Mouse (Mus musculus): ENCODE measurements around the gene Zfp72. TPM values are rescaled to one million over a fixed set of nuclear protein-coding genes. Genes with fewer than 3 reads are reported as not detected.

Zfp72 gene
- polyA plus RNA-seq (2014; fragmentation: Nextera tagmentation; extraction: Ambion mirVana) = 5.8 and 6.8 TPM in 2 replicates

- H3K36me3 ChIP-seq (ENCODE audit: control insufficient read depth, insufficient read depth, low read length) = no peaks in the 10 kb centered on the region
- WGBS = under 1% methylated on average over 14 of the region's 14 CpGs
- no peaks in the 10 kb centered on the region for H3K27me3 ChIP-seq (replicated peaks; ENCODE audit: control insufficient read depth, insufficient read depth, low read length)
- peak within 1 kb of the TSS; percentile 76 for H3K4me3 ChIP-seq (ENCODE audit: low read depth, low read length)
- H3K4me1 ChIP-seq (ENCODE audit: control insufficient read depth, insufficient read depth, low read length) = peaks cover 10% of the 10 kb centered on the region
- no peaks in the 10 kb centered on the region for H3K9me3 ChIP-seq (ENCODE audit: control insufficient read depth, low read length)
- peak; percentile 92 for DNase-seq (ENCODE audit: low spot score)
- ATAC-seq (ENCODE audit: low read depth) = peak; percentile 93
- H3K4me2 ChIP-seq (ENCODE audit: low read depth, low read length) = peak within 1 kb of the TSS; percentile 72
- peak within 1 kb of the TSS; percentile 71 for H3K9ac ChIP-seq (ENCODE audit: low read depth, low read length)
- H3K27ac ChIP-seq (replicated peaks; ENCODE audit: low read depth, low read length) = peak within 1 kb of the TSS; percentile 21; the same call in 1 of the 2 replicates
Observed at GRCm38 (mm10) chr13:74390371-74390990, at the start of gene Zfp72. Zfp72 (minus strand) TSS chr13:74390836.

- Histone ChIP-seq H3K9me3 (ENCODE audit: control insufficient read depth, low read length) (peaks cover 67% of the 10 kb centered on the region), H3K9ac (ENCODE audit: low read depth, low read length) (no peak overlapping the region), H3K27ac (replicated peaks; ENCODE audit: low read depth, low read length) (no peak overlapping the region), H3K4me1 (ENCODE audit: control insufficient read depth, insufficient read depth, low read length) (no peaks in the 10 kb centered on the region), H3K36me3 (ENCODE audit: control insufficient read depth, insufficient read depth, low read length) (peaks cover 29% of the 10 kb centered on the region), H3K4me3 (ENCODE audit: low read depth, low read length) (no peak overlapping the region), H3K4me2 (ENCODE audit: low read depth, low read length) (no peak overlapping the region), H3K27me3 (replicated peaks; ENCODE audit: control insufficient read depth, insufficient read depth, low read length) (no peaks in the 10 kb centered on the region)
- ATAC-seq (ENCODE audit: low read depth) (no peak), DNase-seq (ENCODE audit: low spot score) (no peak)
- 24% methylated on average over 19 of the region's 19 CpGs for WGBS
Observed at GRCm38 (mm10) chr13:74439895-74440294, 49.3 kb upstream of the Zfp72 start.

GRCm38 (mm10) chr13:74399298-74399839, 8.7 kb upstream of the Zfp72 start, which contains the start of gene Ftl1-ps1:
Ftl1-ps1 (plus strand) TSS chr13:74399694.
- H3K36me3 ChIP-seq (ENCODE audit: control insufficient read depth, insufficient read depth, low read length) = no peaks in the 10 kb centered on the region
- H3K4me1 ChIP-seq (ENCODE audit: control insufficient read depth, insufficient read depth, low read length) = no peaks in the 10 kb centered on the region
- H3K9ac ChIP-seq (ENCODE audit: low read depth, low read length) = no peak within 1 kb of the TSS
- peak; percentile 5 for DNase-seq (ENCODE audit: low spot score)
- H3K4me3 ChIP-seq (ENCODE audit: low read depth, low read length) = no peak within 1 kb of the TSS
- H3K4me2 ChIP-seq (ENCODE audit: low read depth, low read length) = peak within 1 kb of the TSS; percentile 28; the same call in 1 of the 2 replicates
- ATAC-seq (ENCODE audit: low read depth) = no peak
- no peak within 1 kb of the TSS for H3K27ac ChIP-seq (replicated peaks; ENCODE audit: low read depth, low read length)
- 11% methylated on average over 11 of the region's 11 CpGs for WGBS
- H3K27me3 ChIP-seq (replicated peaks; ENCODE audit: control insufficient read depth, insufficient read depth, low read length) = no peaks in the 10 kb centered on the region
- H3K9me3 ChIP-seq (ENCODE audit: control insufficient read depth, low read length) = no peaks in the 10 kb centered on the region

GRCm38 (mm10) chr13:74391156-74391555, 520 bp upstream of the Zfp72 start:
- Histone ChIP-seq H3K4me1 (ENCODE audit: control insufficient read depth, insufficient read depth, low read length) (peaks cover 10% of the 10 kb centered on the region), H3K4me2 (ENCODE audit: low read depth, low read length) (no peak overlapping the region), H3K27me3 (replicated peaks; ENCODE audit: control insufficient read depth, insufficient read depth, low read length) (no peaks in the 10 kb centered on the region), H3K9ac (ENCODE audit: low read depth, low read length) (no peak overlapping the region), H3K36me3 (ENCODE audit: control insufficient read depth, insufficient read depth, low read length) (no peaks in the 10 kb centered on the region), H3K4me3 (ENCODE audit: low read depth, low read length) (no peak overlapping the region), H3K9me3 (ENCODE audit: control insufficient read depth, low read length) (no peaks in the 10 kb centered on the region), H3K27ac (replicated peaks; ENCODE audit: low read depth, low read length) (no peak overlapping the region)
- ATAC-seq (ENCODE audit: low read depth) (no peak), DNase-seq (ENCODE audit: low spot score) (no peak)
- 78% methylated on average over 2 of the region's 2 CpGs for WGBS

GRCm38 (mm10) chr13:74389730-74390129, 906 bp downstream of the Zfp72 start:
- H3K27me3 ChIP-seq (replicated peaks; ENCODE audit: control insufficient read depth, insufficient read depth, low read length) = no peaks in the 10 kb centered on the region
- no peaks in the 10 kb centered on the region for H3K9me3 ChIP-seq (ENCODE audit: control insufficient read depth, low read length)
- no peak for ATAC-seq (ENCODE audit: low read depth)
- no peak overlapping the region for H3K27ac ChIP-seq (replicated peaks; ENCODE audit: low read depth, low read length)
- H3K36me3 ChIP-seq (ENCODE audit: control insufficient read depth, insufficient read depth, low read length) = no peaks in the 10 kb centered on the region
- WGBS = 62% methylated on average over 6 of the region's 6 CpGs
- peak overlapping the region; percentile 76 for H3K4me3 ChIP-seq (ENCODE audit: low read depth, low read length)
- peak overlapping the region; percentile 72 for H3K4me2 ChIP-seq (ENCODE audit: low read depth, low read length)
- peaks cover 10% of the 10 kb centered on the region for H3K4me1 ChIP-seq (ENCODE audit: control insufficient read depth, insufficient read depth, low read length)
- DNase-seq (ENCODE audit: low spot score) = no peak
- H3K9ac ChIP-seq (ENCODE audit: low read depth, low read length) = no peak overlapping the region; the same call in 1 of the 2 replicates

GRCm38 (mm10) chr13:74382289-74382688, 8.3 kb downstream of the Zfp72 start:
- H3K9me3 ChIP-seq (ENCODE audit: control insufficient read depth, low read length) = no peaks in the 10 kb centered on the region
- H3K4me3 ChIP-seq (ENCODE audit: low read depth, low read length) = no peak overlapping the region
- DNase-seq (ENCODE audit: low spot score) = no peak
- ATAC-seq (ENCODE audit: low read depth) = no peak
- H3K4me1 ChIP-seq (ENCODE audit: control insufficient read depth, insufficient read depth, low read length) = no peaks in the 10 kb centered on the region
- 46% methylated on average over 3 of the region's 3 CpGs for WGBS
- no peak overlapping the region for H3K9ac ChIP-seq (ENCODE audit: low read depth, low read length)
- 0 out of 2 replicates have a peak, but pooled peaks cover 4% of the 10 kb centered on the region for H3K36me3 ChIP-seq (ENCODE audit: control insufficient read depth, insufficient read depth, low read length)
- peak overlapping the region; percentile 65; the same call in 1 of the 2 replicates for H3K27ac ChIP-seq (replicated peaks; ENCODE audit: low read depth, low read length)
- H3K27me3 ChIP-seq (replicated peaks; ENCODE audit: control insufficient read depth, insufficient read depth, low read length) = no peaks in the 10 kb centered on the region
- H3K4me2 ChIP-seq (ENCODE audit: low read depth, low read length) = no peak overlapping the region

- no peak for ATAC-seq (ENCODE audit: low read depth)
- WGBS = 70% methylated on average over 10 of the region's 10 CpGs
- Histone ChIP-seq H3K36me3 (ENCODE audit: control insufficient read depth, insufficient read depth, low read length) (0 out of 2 replicates have a peak, but pooled peaks cover 4% of the 10 kb centered on the region), H3K27ac (replicated peaks; ENCODE audit: low read depth, low read length) (peak overlapping the region; percentile 65; the same call in 1 of the 2 replicates), H3K9ac (ENCODE audit: low read depth, low read length) (no peak overlapping the region), H3K9me3 (ENCODE audit: control insufficient read depth, low read length) (no peaks in the 10 kb centered on the region), H3K4me1 (ENCODE audit: control insufficient read depth, insufficient read depth, low read length) (no peaks in the 10 kb centered on the region), H3K27me3 (replicated peaks; ENCODE audit: control insufficient read depth, insufficient read depth, low read length) (no peaks in the 10 kb centered on the region), H3K4me2 (ENCODE audit: low read depth, low read length) (no peak overlapping the region), H3K4me3 (ENCODE audit: low read depth, low read length) (no peak overlapping the region)
- DNase-seq (ENCODE audit: low spot score) = peak; percentile 13
Observed at GRCm38 (mm10) chr13:74381533-74382276, 8.9 kb downstream of the Zfp72 start.

GRCm38 (mm10) chr13:74363859-74364235, 26.8 kb downstream of the Zfp72 start, which contains the start of gene Lrrc14b:
Lrrc14b (minus strand) TSS chr13:74364005.
- H3K9me3 ChIP-seq (ENCODE audit: control insufficient read depth, low read length) = no peaks in the 10 kb centered on the region
- no peak within 1 kb of the TSS for H3K4me3 ChIP-seq (ENCODE audit: low read depth, low read length)
- no peaks in the 10 kb centered on the region for H3K27me3 ChIP-seq (replicated peaks; ENCODE audit: control insufficient read depth, insufficient read depth, low read length)
- ATAC-seq (ENCODE audit: low read depth) = no peak
- H3K36me3 ChIP-seq (ENCODE audit: control insufficient read depth, insufficient read depth, low read length) = peaks cover 27% of the 10 kb centered on the region
- H3K4me2 ChIP-seq (ENCODE audit: low read depth, low read length) = no peak within 1 kb of the TSS
- 88% methylated on average over 8 of the region's 8 CpGs for WGBS
- no peak within 1 kb of the TSS for H3K9ac ChIP-seq (ENCODE audit: low read depth, low read length)
- H3K27ac ChIP-seq (replicated peaks; ENCODE audit: low read depth, low read length) = no peak within 1 kb of the TSS
- H3K4me1 ChIP-seq (ENCODE audit: control insufficient read depth, insufficient read depth, low read length) = no peaks in the 10 kb centered on the region
- DNase-seq (ENCODE audit: low spot score) = peak; percentile 44

Measured in embryonic facial prominence, embryonic 14.5 days (tissue).